Mouse (Mus musculus): ENCODE data around the gene Lilra5. TPM values are rescaled to one million over a fixed set of nuclear protein-coding genes. Genes with fewer than 3 reads are reported as not detected.
"Not testable (repeated sequence)": the region's sequence is repeated elsewhere in the genome, so short reads cannot be mapped to it uniquely, and the experiment has no call there.

The Lilra5 gene
- total and polyA plus RNA-seq, 3 experiments = not detected

GRCm38 (mm10) chr7:4272106-4272505 lies 34.6 kb downstream of the Lilra5 start:
- H3K9ac ChIP-seq (ENCODE audit: insufficient read depth, low read depth); DNase-seq (ENCODE audit: extremely low read depth); in situ Hi-C loops (cut with MboI; ENCODE audit: low pct_ligation_motif_present, low pct_unique_long_range_greater_than_20kb, low sequenced_read_pairs); H3K4me1 ChIP-seq (ENCODE audit: control insufficient read depth in 1 of 2, insufficient read depth in 2 of 2); H3K27me3 ChIP-seq (replicated peaks); H3K79me2 ChIP-seq (replicated peaks; ENCODE audit: control insufficient read depth, extremely low read depth, insufficient read depth, poor library complexity, severe bottlenecking); H3K27ac ChIP-seq (ENCODE audit: insufficient read depth, low read depth); H3K36me3 ChIP-seq (replicated peaks in 1 of 2; ENCODE audit: control insufficient read depth in 1 of 2, insufficient read depth in 1 of 2, low read length in 1 of 2); H3K4me2 ChIP-seq (ENCODE audit: insufficient read depth, low read depth, poor library complexity, severe bottlenecking); H3K9me3 ChIP-seq (replicated peaks; ENCODE audit: low read length); dilution Hi-C loops (cut with MboI; ENCODE audit: extremely low pct_ligation_motif_present, extremely low pct_unique_long_range_greater_than_20kb, low sequenced_read_pairs); H3K4me3 ChIP-seq (replicated peaks in 1 of 3; ENCODE audit: low read depth in 2 of 3, low read length in 2 of 3, poor library complexity in 1 of 3): not testable (repeated sequence)

- H3K79me2 ChIP-seq (replicated peaks; ENCODE audit: control insufficient read depth, extremely low read depth, insufficient read depth, poor library complexity, severe bottlenecking); in situ Hi-C loops (cut with MboI; ENCODE audit: low pct_ligation_motif_present, low pct_unique_long_range_greater_than_20kb, low sequenced_read_pairs); H3K27me3 ChIP-seq (replicated peaks); dilution Hi-C loops (cut with MboI; ENCODE audit: extremely low pct_ligation_motif_present, extremely low pct_unique_long_range_greater_than_20kb, low sequenced_read_pairs); H3K36me3 ChIP-seq (replicated peaks in 1 of 2; ENCODE audit: control insufficient read depth in 1 of 2, insufficient read depth in 1 of 2, low read length in 1 of 2); H3K9me3 ChIP-seq (replicated peaks; ENCODE audit: low read length); H3K4me2 ChIP-seq (ENCODE audit: insufficient read depth, low read depth, poor library complexity, severe bottlenecking); H3K27ac ChIP-seq (ENCODE audit: insufficient read depth, low read depth); H3K9ac ChIP-seq (ENCODE audit: insufficient read depth, low read depth); H3K4me3 ChIP-seq (replicated peaks in 1 of 3; ENCODE audit: low read depth in 2 of 3, low read length in 2 of 3, poor library complexity in 1 of 3); H3K4me1 ChIP-seq (ENCODE audit: control insufficient read depth in 1 of 2, insufficient read depth in 2 of 2): not testable (repeated sequence)
- DNase-seq (ENCODE audit: extremely low read depth) = peak; percentile 41
- TF ChIP-seq TBP (conservative IDR thresholded peaks at IDR 0.05; ENCODE audit: low read depth, low read length) = 0 out of 2 replicates have a peak, but pooled peaks have one; percentile 28
These were observed 36.3 kb downstream of the Lilra5 start for GRCm38 (mm10) chr7:4273874-4274273.

DNA sequence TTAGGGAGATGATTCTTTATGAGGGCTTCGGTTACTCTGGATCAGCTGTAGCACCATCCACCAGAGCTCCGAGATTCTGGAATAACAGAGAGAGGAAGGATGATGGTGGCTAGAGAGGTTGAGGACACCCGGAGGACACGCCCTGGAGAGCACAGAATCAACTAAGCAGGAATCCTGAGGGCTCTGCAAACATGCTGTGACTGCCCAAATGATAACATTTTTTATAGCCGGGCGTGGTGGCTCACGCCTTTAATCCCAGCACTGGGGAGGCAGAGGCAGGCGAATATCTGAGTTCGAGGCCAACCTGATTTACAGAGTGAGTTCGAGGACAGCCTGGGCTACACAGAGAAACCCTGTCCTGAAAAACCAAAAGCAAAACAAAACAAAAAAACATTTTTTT lies 37.9 kb downstream of the Lilra5 start:
- H3K9me3 ChIP-seq (replicated peaks; ENCODE audit: low read length); dilution Hi-C loops (cut with MboI; ENCODE audit: extremely low pct_ligation_motif_present, extremely low pct_unique_long_range_greater_than_20kb, low sequenced_read_pairs); H3K36me3 ChIP-seq (replicated peaks in 1 of 2; ENCODE audit: control insufficient read depth in 1 of 2, insufficient read depth in 1 of 2, low read length in 1 of 2); H3K4me1 ChIP-seq (ENCODE audit: control insufficient read depth in 1 of 2, insufficient read depth in 2 of 2); H3K4me2 ChIP-seq (ENCODE audit: insufficient read depth, low read depth, poor library complexity, severe bottlenecking); H3K79me2 ChIP-seq (replicated peaks; ENCODE audit: control insufficient read depth, extremely low read depth, insufficient read depth, poor library complexity, severe bottlenecking); H3K27ac ChIP-seq (ENCODE audit: insufficient read depth, low read depth); H3K4me3 ChIP-seq (replicated peaks in 1 of 3; ENCODE audit: low read depth in 2 of 3, low read length in 2 of 3, poor library complexity in 1 of 3); DNase-seq (ENCODE audit: extremely low read depth); in situ Hi-C loops (cut with MboI; ENCODE audit: low pct_ligation_motif_present, low pct_unique_long_range_greater_than_20kb, low sequenced_read_pairs); H3K27me3 ChIP-seq (replicated peaks); H3K9ac ChIP-seq (ENCODE audit: insufficient read depth, low read depth): not testable (repeated sequence)

DNA sequence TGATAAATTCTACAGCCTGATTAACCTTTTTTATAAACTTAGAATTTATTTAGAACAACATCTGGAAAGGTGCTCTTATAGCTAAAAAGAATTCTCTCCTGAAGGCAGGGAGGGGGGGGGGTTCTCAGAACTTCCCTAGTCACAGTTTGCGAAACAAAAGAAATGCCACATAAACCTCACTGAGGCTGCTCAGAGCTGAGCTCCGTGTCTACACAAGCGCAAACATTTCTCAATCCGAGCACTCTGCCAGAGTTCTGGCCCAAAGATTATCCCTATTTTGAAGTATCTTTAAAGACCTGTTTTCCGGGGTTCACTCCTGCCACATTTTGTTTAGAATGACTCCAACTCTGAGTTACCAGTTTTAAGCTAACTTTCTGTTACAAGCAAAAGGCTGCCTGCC lies 55.1 kb downstream of the Lilra5 start:
- Histone ChIP-seq H3K9ac (ENCODE audit: insufficient read depth, low read depth) (no peak overlapping the region; the same call in 1 of the 2 replicates), H3K36me3 (replicated peaks in 1 of 2; ENCODE audit: control insufficient read depth in 1 of 2, insufficient read depth in 1 of 2, low read length in 1 of 2) (no peaks in the 10 kb centered on the region), H3K27me3 (replicated peaks) (no peaks in the 10 kb centered on the region), H3K4me1 (ENCODE audit: control insufficient read depth in 1 of 2, insufficient read depth in 2 of 2) (peaks cover 0 to 17% of the 10 kb centered on the region in 2 experiments; a peak in 2 of 4 replicates), H3K4me2 (ENCODE audit: insufficient read depth, low read depth, poor library complexity, severe bottlenecking) (peak overlapping the region; percentile 93), H3K27ac (ENCODE audit: insufficient read depth, low read depth) (no peak overlapping the region), H3K79me2 (replicated peaks; ENCODE audit: control insufficient read depth, extremely low read depth, insufficient read depth, poor library complexity, severe bottlenecking) (no peaks in the 10 kb centered on the region), H3K9me3 (replicated peaks; ENCODE audit: low read length) (no peaks in the 10 kb centered on the region), H3K4me3 (replicated peaks in 1 of 3; ENCODE audit: low read depth in 2 of 3, low read length in 2 of 3, poor library complexity in 1 of 3) (no peak overlapping the region)
- in situ Hi-C loops (cut with MboI; ENCODE audit: low pct_ligation_motif_present, low pct_unique_long_range_greater_than_20kb, low sequenced_read_pairs) = loop anchor here (10.0 kb wide), 1 partner anchor 142 kb away; no protein-coding TSS in a partner anchor
- dilution Hi-C loops (cut with MboI; ENCODE audit: extremely low pct_ligation_motif_present, extremely low pct_unique_long_range_greater_than_20kb, low sequenced_read_pairs) = no loop called here
- TF ChIP-seq POLR2AphosphoS2 (IDR thresholded peaks at IDR 0.05; ENCODE audit: low read depth, low read length) (no peak), TBP (conservative IDR thresholded peaks at IDR 0.05; ENCODE audit: low read depth, low read length) (no peak), IRF4 (IDR thresholded peaks at IDR 0.05; ENCODE audit: low read depth, low read length) (no peak)
- no peak for DNase-seq (ENCODE audit: extremely low read depth)

Other genes with a start within 250 kb of the Lilra5 start
- 0.21 and 0.38 TPM in 2 replicates for gene Lair1, start 174.6 kb upstream of the Lilra5 start, total RNA-seq (2012; rRNA removed)
- 4.6 TPM in 2 replicates for gene Lair1, start 174.6 kb upstream of the Lilra5 start, total RNA-seq (2014; rRNA removed)
- 3.1 and 4.0 TPM in 2 replicates for gene Lair1, start 174.6 kb upstream of the Lilra5 start, polyA plus RNA-seq (2012; ENCODE audit: insufficient read length, low read depth)
- 0.08 and 0.13 TPM in 2 replicates for gene Ttyh1, start 118.3 kb upstream of the Lilra5 start, total RNA-seq (2012; rRNA removed)
- gene Ttyh1, start 118.3 kb upstream of the Lilra5 start, total RNA-seq (2014; rRNA removed) = not detected in 2 replicates
- gene Ttyh1, start 118.3 kb upstream of the Lilra5 start, polyA plus RNA-seq (2012; ENCODE audit: insufficient read length, low read depth) = 0.16 and 0.17 TPM in 2 replicates
- 28.6 and 33.5 TPM in 2 replicates for gene Leng8, start 100.7 kb upstream of the Lilra5 start, total RNA-seq (2012; rRNA removed)
- 17.6 and 23.2 TPM in 2 replicates for gene Leng8, start 100.7 kb upstream of the Lilra5 start, total RNA-seq (2014; rRNA removed)
- gene Leng8, start 100.7 kb upstream of the Lilra5 start, polyA plus RNA-seq (2012; ENCODE audit: insufficient read length, low read depth) = 46.6 and 48.7 TPM in 2 replicates
- 1.2 and 1.8 TPM in 2 replicates for gene Leng9, start 87.4 kb upstream of the Lilra5 start, total RNA-seq (2012; rRNA removed)
- gene Leng9, start 87.4 kb upstream of the Lilra5 start, total RNA-seq (2014; rRNA removed) = 0.70 and 1.2 TPM in 2 replicates
- 1.1 and 1.3 TPM in 2 replicates for gene Leng9, start 87.4 kb upstream of the Lilra5 start, polyA plus RNA-seq (2012; ENCODE audit: insufficient read length, low read depth)
- gene Cdc42ep5, start 72.9 kb upstream of the Lilra5 start, total RNA-seq (2012; rRNA removed) = 3.1 and 4.2 TPM in 2 replicates
- gene Cdc42ep5, start 72.9 kb upstream of the Lilra5 start, total RNA-seq (2014; rRNA removed) = 2.0 and 2.1 TPM in 2 replicates
- 1.4 and 1.5 TPM in 2 replicates for gene Cdc42ep5, start 72.9 kb upstream of the Lilra5 start, polyA plus RNA-seq (2012; ENCODE audit: insufficient read length, low read depth)
- not detected in 2 replicates for gene Ncr1, start 100.0 kb downstream of the Lilra5 start, total RNA-seq (2012; rRNA removed)
- not detected in 2 replicates for gene Ncr1, start 100.0 kb downstream of the Lilra5 start, total RNA-seq (2014; rRNA removed)
- not detected in 2 replicates for gene Ncr1, start 100.0 kb downstream of the Lilra5 start, polyA plus RNA-seq (2012; ENCODE audit: insufficient read length, low read depth)
- 0.17 and 0.55 TPM in 2 replicates for gene Gp6, start 160.0 kb downstream of the Lilra5 start, total RNA-seq (2012; rRNA removed)
- 1.6 and 2.0 TPM in 2 replicates for gene Gp6, start 160.0 kb downstream of the Lilra5 start, total RNA-seq (2014; rRNA removed)
- 0.60 and 0.64 TPM in 2 replicates for gene Gp6, start 160.0 kb downstream of the Lilra5 start, polyA plus RNA-seq (2012; ENCODE audit: insufficient read length, low read depth)
- gene Rdh13, start 207.9 kb downstream of the Lilra5 start, total RNA-seq (2012; rRNA removed) = 17.6 and 22.8 TPM in 2 replicates
- 18.1 and 20.9 TPM in 2 replicates for gene Rdh13, start 207.9 kb downstream of the Lilra5 start, total RNA-seq (2014; rRNA removed)
- 12.3 and 16.4 TPM in 2 replicates for gene Rdh13, start 207.9 kb downstream of the Lilra5 start, polyA plus RNA-seq (2012; ENCODE audit: insufficient read length, low read depth)
- gene Eps8l1, start 222.9 kb downstream of the Lilra5 start, total RNA-seq (2012; rRNA removed) = 5.8 and 6.0 TPM in 2 replicates
- gene Eps8l1, start 222.9 kb downstream of the Lilra5 start, total RNA-seq (2014; rRNA removed) = 4.2 and 5.4 TPM in 2 replicates
- gene Eps8l1, start 222.9 kb downstream of the Lilra5 start, polyA plus RNA-seq (2012; ENCODE audit: insufficient read length, low read depth) = 8.4 and 11.3 TPM in 2 replicates